Mouse (Mus musculus) layer of hippocampus, adult 11-12 months (tissue): ENCODE measurements around the gene Oit1.

Experiments used
- DNase-seq: peaks from one replicate; pipeline ENCODE4 v3.0.0; 2022; ENCODE audit warnings: low spot score

The Oit1 gene

DNA sequence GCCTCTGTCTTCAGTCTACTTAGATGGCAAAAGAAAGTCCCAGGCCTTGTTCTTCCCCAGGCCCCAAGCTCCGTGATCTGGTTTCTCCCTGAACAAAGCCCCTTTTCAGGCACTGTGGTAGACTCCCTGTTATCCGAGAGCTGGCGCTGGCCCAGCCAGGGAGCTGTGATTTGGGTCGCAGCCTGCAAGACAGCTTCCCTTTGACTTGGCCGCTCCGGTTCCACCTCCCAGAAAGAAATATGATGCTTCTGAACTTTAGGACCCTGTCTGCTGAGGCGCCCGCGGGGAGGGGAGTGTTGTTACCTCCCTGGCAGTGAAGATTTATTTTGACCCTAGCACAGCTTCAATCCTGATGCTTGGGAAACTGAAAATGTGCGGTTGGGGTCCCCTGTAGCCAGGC lies 42.6 kb downstream of the Oit1 start:
- no peak for DNase-seq

DNA sequence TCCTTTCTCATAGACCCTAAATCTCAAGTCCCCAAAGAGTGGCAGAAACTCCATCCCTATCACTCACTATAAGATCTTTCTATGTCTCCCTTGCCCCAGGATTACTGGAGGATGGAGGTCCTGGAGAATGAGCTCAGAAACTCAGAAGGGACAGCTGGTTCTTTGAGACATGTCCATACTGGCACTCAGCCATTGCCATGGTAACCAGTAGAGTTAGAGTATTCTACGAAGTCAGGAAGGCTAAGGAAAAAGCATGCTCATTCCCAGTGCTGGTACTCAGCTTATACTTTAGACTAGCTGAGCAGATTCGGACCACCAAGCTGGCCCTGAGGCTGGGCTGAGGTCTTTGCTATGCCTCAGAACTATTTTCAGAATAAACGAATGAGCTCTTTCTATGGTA lies 44.0 kb downstream of the Oit1 start:
- no peak for DNase-seq

DNA sequence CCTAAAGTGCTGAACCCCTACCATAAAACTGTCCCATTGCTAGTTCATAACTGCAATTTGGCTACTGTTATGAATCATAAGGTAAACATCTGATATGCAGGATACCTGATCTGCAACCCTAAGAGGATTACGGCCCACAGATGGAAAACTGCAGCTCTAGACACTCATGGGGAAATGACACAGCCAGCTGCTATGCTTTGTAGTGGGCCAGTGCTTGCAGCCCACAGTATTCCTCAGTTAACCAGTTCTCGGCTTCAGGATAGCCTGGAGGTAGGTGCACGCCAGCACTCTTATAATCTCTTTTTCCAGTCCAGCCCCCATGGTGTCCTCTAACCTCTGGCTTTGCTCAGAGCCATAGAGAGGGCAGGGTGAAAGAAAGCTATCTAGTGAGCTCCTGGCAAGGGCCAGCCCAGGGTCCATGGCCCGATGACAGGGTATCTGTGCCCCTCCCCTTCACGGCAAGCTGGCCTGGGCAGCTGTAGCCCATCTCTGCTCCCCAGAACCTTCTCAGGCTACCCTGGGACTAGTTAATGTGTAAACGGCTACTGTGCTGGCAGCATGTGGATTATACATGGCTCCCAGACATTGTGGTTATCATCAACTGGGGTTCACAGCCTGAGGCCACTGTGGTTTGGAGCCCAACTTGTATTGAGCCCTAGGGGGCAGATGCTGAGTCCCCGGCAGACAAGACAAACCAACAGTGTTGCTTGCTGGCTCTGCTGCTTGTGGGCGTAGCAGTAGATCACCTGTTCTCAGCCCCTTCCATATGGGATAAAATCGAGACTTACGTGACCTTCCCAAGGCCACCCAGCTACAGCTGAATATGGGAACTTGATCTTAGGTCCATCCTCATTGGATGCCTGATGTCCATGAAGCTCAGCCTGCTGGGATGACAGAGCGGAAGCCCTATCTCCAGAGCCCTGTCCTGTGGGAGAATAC lies 46.0 kb downstream of the Oit1 start:
- no peak for DNase-seq

DNA sequence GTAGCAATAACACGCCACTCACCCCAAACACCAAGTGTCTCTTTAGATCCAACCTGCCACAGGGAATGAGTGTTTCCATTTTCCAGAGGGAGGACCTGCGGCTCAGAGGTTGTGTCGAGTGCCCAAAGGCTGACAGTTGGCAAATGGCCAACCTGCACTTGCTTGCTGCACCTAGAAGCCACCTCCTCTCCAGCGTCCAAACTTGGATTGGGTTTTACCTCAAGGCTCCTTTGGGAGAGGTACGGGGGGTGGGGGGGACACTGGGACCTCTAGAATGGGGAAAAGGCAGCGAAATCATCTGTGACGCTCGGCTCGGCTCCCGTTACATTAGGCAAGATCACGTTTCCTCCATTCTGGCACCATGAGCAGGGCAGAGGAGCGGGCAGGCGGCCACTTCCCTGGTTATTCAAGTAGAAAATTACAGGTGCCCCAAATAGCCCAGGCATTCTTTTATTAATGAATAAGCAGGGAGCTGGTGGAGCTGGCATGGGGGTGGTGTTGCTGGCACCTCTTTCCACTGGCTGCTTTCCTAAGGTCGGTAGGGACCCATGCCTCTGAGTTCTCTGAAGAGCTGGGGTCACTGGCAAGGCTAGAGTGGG lies 47.1 kb downstream of the Oit1 start:
- DNase-seq, result no peak

DNA sequence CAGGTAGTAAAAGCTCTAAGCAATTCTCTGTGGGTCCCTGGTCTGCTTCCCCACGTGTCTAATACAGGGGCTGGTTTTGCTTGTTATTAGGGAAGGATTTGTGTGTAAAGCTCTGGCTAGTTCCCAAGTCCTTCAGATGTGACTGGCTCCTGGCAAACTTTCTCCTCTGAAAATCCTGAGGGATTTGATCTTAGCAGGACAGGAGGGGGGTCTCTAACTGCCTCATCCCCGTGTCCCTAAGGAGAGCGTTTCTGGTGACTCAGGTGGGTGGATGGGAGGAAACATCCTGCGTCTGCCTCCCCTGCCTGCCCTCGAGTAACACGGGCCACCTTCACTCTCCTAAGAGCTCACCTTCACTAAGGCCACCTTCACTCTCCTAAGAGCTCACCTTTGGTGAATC lies 48.2 kb downstream of the Oit1 start:
- no peak for DNase-seq

DNA sequence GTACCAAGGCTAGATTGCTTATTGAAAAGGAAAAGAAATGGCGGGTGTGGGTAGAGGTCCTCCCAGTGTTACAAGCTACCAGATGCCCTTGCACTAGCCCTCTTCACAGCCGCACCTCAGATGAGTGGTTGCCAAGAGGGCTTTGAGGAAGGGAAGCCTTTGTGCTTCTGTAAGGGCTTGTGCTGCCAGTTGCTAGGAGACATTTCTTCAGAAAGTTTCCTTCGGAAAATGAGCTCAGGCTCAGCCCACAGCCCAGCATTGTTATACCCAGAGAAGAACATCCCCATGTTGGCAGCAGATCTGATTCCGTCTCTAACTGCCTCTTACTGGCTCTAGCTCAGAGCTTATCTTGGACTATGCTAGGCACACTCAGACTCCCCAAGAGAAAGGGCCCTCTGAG lies 49.0 kb downstream of the Oit1 start:
- DNase-seq, result no peak

DNA sequence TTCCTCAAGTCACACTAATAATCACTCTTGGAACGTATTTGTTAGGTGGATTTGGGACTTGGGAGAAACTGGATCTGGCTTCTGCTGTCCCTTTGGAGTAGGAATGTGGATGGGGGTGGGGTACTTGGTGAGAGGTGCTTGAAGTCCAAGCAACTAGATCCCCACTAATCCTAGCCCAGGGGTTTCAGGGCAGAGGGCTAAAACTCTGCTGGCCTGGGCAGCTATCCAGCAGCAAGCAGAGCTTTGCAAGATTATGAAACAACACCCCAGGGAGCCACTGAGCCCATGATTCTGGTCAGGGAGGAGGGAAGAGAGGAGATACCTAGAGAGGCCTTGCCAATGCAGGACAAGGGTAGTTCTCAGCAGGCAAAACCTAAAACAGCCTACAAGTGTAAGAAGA lies 51.2 kb downstream of the Oit1 start:
- DNase-seq, result no peak

DNA sequence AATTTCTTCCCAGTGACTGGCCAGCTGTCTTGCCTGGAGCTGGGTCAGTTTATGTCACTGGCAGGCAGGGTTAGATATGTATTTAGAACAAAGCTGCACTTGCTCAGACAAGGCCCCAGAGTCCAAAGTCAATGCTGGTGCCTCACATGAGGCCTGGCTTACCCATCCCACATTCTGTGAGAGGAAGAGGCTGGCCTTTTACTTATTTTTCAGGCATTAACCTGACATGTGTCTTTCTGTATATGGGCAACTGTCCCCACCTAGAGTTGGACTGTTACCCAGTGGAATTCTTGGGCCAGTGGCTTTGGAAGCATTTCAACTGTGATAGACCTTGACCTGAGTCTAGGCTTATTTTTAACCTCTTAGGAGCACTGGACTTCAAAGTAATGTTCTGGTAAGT lies 51.6 kb downstream of the Oit1 start:
- no peak for DNase-seq

DNA sequence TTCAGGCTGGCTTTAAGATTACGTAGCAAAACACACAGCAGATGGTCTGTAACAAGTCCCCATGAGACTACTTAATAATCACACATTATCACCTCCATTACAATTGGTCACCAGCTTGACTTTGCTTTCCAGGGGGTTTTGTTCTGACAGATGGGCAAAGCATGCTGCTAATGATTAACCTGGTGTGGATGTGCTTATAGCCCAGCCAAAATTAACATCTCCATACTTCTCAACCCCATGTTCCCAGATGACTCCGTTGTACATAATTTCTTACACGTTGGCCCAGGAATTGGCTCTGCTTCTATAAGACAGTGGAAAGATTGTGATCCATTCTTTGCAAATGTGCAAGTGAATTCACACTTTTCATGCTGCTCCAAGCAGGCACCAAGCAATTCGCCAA lies 52.8 kb downstream of the Oit1 start:
- DNase-seq, result no peak

DNA sequence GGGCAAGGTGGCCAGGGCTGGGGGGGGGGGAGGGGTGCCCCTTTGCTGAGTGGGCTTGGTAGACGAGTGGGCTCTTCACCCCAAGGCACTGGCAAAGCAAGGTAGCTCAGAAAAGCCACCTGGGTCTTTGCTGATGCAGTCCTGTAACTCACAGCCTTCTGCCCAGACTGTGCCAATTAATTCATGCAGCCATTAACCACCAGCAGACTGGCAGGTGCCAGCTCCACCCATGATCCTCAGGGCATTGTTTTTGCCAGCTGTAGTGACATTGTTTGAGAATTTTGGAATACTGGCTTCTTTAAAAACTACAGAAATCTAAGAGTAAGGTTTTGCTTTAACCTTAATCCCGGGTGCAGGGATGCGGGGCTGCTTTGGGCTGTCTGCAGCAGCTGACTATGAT lies 58.0 kb downstream of the Oit1 start:
- DNase-seq, result no peak

DNA sequence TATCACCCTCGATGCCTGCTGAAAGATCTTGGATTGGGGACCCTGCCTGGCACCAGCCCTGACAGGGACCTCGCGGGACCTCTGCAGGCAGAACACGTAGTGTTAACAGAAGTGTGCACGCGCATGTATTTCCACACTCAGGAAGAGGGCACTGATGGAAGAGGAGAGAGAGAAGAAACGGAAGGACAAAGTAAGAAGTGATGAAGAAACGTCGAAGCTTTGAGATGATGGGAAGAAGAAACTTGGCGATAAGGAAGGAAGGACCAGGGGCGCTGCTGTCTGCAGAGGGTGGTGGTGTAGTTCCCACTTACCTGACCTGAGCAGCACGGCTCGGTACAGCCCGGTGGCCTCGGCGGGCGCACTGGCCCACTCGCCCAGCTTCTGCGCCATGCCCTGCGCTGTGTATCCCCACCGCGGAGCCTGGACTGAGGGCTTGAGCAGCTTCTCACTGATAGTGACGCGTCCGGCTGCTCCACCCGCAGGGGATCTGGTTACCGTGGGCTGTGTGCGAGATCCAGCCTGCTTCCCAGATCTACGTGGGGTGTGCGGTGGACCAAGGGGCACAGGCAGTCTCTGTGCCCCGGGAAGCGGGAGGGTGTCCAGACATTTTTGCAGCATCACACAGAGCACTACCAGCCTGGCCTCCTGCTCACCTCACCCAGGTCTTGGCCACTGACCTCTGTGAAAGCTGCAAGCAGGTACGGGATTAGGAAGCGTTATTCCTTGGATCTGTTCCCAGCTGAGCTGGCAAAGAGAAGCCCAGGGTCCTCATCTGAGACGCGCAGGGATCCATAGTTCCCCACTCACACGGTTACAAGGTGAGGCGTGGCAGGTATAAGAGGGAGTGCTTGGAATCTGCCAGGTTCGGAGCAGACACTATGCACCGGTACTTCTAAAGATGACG lies 61.1 kb downstream of the Oit1 start, which contains the start of gene Fam107a:
Fam107a (minus strand) TSS at position 830 of the 904 bp plus-strand sequence.
- no peak for DNase-seq

DNA sequence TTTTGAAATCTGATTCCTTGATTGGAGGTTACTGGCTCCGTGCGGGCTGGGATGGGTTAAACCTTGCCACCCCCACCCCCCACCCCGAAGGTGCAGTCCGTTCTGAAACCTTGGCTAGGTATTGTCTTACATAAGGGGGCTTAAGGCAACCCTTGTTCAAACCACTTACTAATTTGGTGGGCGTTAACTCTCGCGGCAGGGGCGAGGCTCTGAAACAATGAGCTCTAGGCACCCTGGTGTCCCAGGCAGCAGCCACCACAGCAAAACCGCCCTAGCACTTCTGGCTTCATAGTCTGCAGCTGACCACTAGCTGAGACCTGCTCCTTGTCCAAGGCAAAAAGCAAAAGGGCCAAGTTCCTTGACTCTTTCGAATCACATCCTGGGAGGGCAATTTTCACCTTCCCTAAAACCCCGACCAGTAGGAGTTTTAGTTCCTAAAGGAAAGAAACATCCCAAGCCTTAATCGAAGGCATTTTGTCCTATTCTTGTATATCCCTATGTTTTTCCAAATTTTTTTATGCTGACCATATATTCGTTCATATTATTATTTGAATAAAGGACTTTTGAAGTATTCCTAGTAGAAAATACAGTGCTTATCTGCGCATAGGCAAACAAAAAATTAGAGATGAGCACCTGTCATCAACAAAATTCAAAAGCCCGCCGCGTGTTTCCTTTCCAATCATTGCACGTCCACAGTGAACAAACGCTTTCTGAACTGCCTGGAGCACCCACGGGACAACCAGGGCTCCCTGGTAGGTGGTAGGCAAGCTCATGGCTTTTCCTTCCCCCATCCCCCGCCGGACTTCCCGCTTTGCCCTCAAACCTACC lies 62.0 kb downstream of the Oit1 start:
- no peak for DNase-seq

DNA sequence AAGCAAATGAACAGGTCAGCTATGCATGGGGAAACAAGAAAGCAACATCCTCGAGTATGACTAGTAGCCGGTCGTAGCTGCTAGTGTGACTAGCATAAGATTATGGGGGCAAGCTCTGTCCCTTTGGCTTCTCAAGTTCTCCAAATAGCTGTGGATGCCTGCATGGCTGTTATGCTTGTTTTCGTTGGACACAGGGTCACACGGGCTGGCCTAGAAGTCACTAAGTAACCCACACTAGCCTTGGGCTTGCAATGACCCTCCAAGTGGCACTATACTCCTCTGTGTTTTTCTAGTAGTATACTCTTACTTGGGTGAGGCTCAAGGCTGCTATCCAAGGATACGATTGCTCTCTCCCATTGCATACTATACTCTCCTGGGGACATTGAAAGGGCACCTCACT lies 63.4 kb downstream of the Oit1 start:
- DNase-seq, result no peak

DNA sequence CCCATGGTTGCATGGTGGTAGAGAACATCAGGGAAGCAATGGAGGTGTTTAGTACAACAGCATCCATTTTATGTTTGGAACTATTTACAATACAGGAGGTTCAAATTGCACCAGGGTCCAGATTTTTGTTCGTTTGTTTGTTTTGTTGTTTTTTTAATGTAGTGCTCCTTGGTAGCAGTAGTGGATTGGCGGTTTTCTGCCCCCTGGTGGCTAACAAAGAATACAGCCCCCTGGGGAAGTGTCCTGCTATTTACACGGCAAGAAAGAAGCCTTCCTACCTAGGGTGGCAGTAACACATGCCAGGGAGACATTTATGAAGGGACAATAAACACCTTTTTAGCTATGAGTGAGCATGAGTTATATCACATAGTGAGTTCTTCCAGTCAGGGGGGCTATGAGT lies 64.0 kb downstream of the Oit1 start:
- DNase-seq, result no peak

DNA sequence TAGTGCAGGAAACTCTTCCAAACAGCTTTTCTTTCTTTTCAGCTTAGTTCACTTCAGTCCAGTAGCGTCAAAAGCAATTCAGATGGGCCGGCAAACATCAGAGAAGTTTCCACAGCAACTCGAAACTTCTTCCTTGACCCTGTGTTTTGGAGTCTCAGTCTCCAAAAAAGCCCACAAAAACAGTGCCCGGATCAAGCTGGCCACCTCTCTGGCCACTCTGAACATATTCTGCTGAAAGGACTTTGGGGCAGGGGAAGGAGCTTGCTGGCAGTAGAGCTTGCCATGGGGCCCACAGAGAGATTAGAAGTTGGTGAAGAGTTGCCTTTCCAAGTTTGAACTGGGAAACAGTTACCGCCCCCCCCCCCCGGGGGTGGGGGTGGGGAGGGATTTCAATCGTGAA lies 64.7 kb downstream of the Oit1 start:
- DNase-seq, result no peak

DNA sequence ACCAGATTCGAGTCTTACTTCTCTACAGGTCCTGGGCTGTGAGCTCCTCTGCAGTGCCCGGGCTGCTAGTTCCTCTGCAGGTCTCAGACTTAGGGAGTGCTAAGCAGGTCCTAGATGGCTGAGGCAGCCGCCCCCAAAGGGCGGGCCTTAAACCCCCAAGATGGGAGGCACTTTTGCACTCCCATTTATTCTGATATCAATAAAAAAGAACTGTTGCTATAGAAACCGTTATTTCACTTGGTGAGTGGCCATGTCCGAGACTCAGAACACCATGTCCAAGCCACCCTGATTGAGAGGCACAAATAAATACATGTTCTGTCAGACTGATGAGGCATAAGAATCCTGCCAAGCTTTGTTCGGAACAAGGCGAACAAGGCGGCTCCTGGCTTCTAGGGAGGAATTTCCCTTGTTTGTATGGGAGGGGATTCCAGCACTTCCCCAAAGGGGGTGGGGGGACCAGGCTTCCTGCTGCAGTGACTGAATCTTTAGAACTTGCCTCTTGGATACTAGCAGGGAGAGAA lies 68.9 kb downstream of the Oit1 start:
- peak; percentile 55 for DNase-seq

DNA sequence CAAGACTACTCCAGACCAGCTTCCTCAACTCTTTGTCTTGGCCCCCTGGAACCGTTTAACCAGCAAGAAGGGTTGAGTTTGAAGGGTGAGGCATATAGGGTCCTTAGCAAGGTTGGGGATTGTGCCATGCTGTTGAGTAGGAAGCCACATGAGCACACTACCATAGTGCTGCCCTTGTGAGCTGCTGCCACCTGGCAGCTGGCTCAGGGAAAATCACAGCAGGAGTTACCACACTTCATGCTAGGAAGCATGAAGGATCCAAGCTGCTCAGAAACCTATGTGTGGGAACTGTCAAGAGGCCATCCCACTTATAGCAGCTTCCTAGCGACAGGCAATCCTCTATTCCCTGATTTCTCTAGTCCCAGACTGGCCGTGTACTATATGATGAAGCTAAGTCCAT lies 69.9 kb downstream of the Oit1 start:
- DNase-seq, result no peak

DNA sequence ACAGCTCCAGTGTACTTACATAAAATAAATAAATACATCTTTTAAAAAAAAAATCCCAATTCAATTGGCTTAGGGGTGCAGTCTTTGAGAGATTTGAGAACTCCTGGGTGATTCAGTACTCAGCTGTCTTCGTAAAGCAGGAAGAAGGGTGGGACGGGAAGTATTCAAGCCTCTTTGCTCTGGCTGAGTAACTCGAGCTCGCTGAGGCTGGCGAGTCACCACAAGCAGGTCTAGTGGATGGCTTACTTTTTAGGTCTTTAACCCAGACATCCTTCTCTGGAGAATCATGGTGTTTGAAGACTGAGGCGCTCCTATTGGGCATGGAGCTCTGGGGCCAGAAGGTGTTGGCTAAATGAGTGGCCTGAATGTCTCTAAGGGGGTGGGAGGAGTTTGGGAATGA lies 71.7 kb downstream of the Oit1 start:
- DNase-seq, result no peak

DNA sequence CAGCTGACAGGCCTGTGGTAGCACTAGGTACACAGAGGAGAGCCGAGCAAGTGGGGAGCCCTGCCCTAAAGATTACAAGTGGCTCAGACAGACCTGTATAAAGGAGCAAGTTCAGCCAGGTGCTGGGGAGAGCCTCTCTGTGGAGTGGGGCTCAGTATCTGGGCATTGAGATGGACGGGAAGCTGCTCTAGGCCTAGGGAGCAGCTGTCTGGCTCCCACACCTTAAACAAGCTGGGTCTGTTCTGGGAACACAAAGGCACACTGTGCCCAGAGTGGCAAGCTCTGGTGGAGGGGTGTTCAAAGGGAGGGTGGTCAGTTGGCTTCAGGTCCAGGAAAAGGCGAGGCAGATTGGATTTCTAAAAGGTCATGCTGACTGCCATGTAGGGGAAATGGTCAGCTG lies 73.5 kb downstream of the Oit1 start:
- DNase-seq, result no peak

DNA sequence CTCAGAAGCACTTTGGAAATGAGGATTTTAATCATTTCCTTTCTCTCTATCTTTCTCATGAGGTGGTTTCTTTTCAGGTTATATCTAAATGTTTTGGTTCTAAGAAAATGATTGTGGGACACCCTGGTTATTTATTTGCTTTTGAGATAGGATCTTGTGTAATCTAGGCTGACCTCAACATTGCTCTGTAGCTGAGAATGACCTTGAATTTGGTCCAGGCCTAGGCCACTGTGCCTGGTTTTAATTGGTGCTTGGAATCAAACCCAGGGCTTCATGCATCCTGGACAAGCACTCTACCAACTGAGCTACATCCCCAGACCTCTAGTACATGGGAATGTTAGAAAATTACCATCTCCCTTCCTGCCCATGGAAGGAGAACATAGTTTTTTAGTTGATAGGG lies 74.5 kb downstream of the Oit1 start:
- DNase-seq, result no peak

DNA sequence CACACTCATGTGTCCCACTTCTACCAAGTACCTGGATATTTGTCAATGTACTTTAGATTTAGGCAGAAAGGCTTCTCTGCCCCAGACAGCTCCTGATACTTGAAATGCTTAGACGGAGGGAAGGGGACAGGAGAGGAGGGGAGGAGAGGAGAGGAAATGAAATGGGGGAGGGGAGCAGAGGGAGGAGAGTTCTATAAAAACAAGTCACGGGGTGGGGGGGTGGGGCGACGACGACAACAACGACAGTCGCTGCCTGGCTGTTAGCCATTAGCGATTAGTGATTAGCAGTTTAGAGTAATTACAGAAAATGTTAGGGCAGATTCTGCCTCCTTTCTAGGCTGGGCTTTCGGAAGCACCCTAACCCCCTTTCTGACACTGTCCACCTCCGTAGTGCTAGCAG lies 75.9 kb downstream of the Oit1 start:
- DNase-seq, result no peak

DNA sequence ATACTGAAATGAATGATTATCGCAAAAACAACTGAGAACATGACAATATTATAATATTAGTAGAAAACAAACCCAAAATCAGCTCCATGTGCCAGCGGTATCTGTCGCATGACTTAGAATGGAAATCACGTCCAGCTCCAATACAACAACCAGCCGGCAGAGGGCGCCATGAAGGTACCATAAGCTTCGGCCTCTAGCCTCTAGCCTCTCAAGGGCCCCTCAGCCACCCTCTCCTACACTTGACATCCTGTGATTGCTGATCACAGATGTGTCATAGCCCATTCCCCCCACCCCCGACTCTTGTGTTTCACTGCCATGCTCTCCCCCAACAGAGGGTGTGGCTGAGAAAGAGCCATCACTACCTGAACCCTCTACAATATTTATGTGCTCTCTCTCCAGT lies 78.3 kb downstream of the Oit1 start:
- DNase-seq, result peak; percentile 75
